ENCODE assay signal across 21 mouse cellular contexts in the genomic region with DNA sequence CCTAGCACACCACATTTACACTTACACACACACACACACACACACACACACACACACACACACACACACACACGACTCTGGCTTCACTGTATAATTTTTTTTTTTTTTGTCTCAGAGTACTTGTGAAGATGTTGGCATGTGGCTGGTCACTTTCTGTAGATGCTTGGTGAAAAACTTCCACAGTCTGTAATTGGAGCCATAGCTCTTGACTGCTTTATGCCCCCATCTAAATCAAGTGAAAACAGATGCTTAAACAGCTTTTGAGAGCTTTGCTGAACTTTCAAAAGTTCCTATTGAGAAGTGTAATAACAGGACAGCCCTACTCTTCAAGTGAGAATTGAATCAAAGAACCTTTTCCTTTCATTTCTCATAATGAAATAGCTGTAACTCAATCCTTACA.
A peak's percentile ranks its signal among the peaks of the same experiment; 100 is the strongest.
DNase-seq lines count a peak whose midpoint lies in the region; ATAC-seq lines count a peak whose summit lies in the region.
"Had no signal": no experiment of that assay in that cellular context is flagged by ENCODE, and none has a peak within 500 bp of the region (broad histone marks: within the 10 kb centered on the region; RNA-seq: fewer than 3 reads in every experiment).

No protein-coding gene starts in this region.

- H3K4me3 ChIP-seq in embryonic facial prominence, embryonic 11.5 days (ENCODE audit: low read depth, low read length) = no peak overlapping the region
- no peak overlapping the region for H3K4me3 ChIP-seq in embryonic facial prominence, embryonic 10.5 days
- no peak overlapping the region for H3K4me3 ChIP-seq in embryonic facial prominence, embryonic 12.5 days
- no peak overlapping the region for H3K4me3 ChIP-seq in limb, embryonic 10.5 days
- H3K4me3 ChIP-seq: embryonic facial prominence, embryonic 13.5 days; forebrain, embryonic 10.5 days; heart, embryonic 10.5 days; hindbrain, embryonic 13.5 days had no signal

- H3K4me1 ChIP-seq in embryonic facial prominence, embryonic 11.5 days (ENCODE audit: control insufficient read depth, insufficient read depth, low read length) = no peaks in the 10 kb centered on the region
- H3K4me1 ChIP-seq in embryonic facial prominence, embryonic 10.5 days = peaks cover 3% of the 10 kb centered on the region; the same call in 1 of the 2 replicates
- no peaks in the 10 kb centered on the region for H3K4me1 ChIP-seq in embryonic facial prominence, embryonic 12.5 days
- peaks cover 14% of the 10 kb centered on the region; the same call in 1 of the 2 replicates for H3K4me1 ChIP-seq in limb, embryonic 10.5 days
- H3K4me1 ChIP-seq: heart, embryonic 10.5 days; hindbrain, embryonic 13.5 days had no signal

- DNase-seq in embryonic facial prominence, embryonic 11.5 days (ENCODE audit: low spot score) = peak; percentile 58
- DNase-seq in embryonic facial prominence, embryonic 10.5 days (ENCODE audit: low spot score) = no peak
- no peak for DNase-seq in limb, embryonic 10.5 days (ENCODE audit: low spot score)
- DNase-seq in mesoderm, embryonic 11.5 days (ENCODE audit: low read depth, low spot score) = peak; percentile 16
- DNase-seq in right cerebral cortex, adult 18-20 months = no peak
- DNase-seq in adrenal gland, adult (ENCODE audit: inconsistent age in 2 of 2, low spot score in 1 of 2) = no peak
- DNase-seq: adrenal gland, adult 8-10 months; adrenal gland, postnatal 36 days; cerebellum, adult 2 months; cerebellum, postnatal 10 days; gastrocnemius, postnatal 36 days; heart, adult 11 months; heart, postnatal 10 days had no signal

- no peaks in the 10 kb centered on the region for H3K36me3 ChIP-seq in embryonic facial prominence, embryonic 11.5 days (replicated peaks; ENCODE audit: control insufficient read depth, insufficient read depth, low read depth, low read length)
- no peaks in the 10 kb centered on the region for H3K36me3 ChIP-seq in embryonic facial prominence, embryonic 10.5 days (replicated peaks)
- no peaks in the 10 kb centered on the region for H3K36me3 ChIP-seq in embryonic facial prominence, embryonic 12.5 days
- H3K36me3 ChIP-seq in limb, embryonic 10.5 days = no peaks in the 10 kb centered on the region
- H3K36me3 ChIP-seq: embryonic facial prominence, embryonic 13.5 days; forebrain, embryonic 10.5 days; heart, embryonic 10.5 days; hindbrain, embryonic 13.5 days had no signal

- H3K9ac ChIP-seq in embryonic facial prominence, embryonic 11.5 days (replicated peaks; ENCODE audit: low read length) = no peak overlapping the region
- no peak overlapping the region for H3K9ac ChIP-seq in embryonic facial prominence, embryonic 12.5 days
- H3K9ac ChIP-seq: embryonic facial prominence, embryonic 13.5 days; hindbrain, embryonic 13.5 days had no signal

- ATAC-seq in embryonic facial prominence, embryonic 11.5 days (replicated peaks; ENCODE audit: insufficient number of reproducible peaks, low FRiP score, low TSS enrichment, low read depth) = no peak; the same call in 1 of the 2 replicates
- 0 out of 2 replicates have a peak, but pooled peaks have one; percentile 64 for ATAC-seq in embryonic facial prominence, embryonic 12.5 days (ENCODE audit: insufficient number of reproducible peaks, insufficient read depth, low FRiP score, low TSS enrichment)
- ATAC-seq: forebrain, embryonic 14.5 days; hindbrain, postnatal 0 days had no signal

- no peaks in the 10 kb centered on the region for H3K9me3 ChIP-seq in embryonic facial prominence, embryonic 11.5 days (replicated peaks; ENCODE audit: control insufficient read depth, low read length)
- no peaks in the 10 kb centered on the region for H3K9me3 ChIP-seq in embryonic facial prominence, embryonic 10.5 days
- H3K9me3 ChIP-seq in embryonic facial prominence, embryonic 12.5 days = no peaks in the 10 kb centered on the region
- no peaks in the 10 kb centered on the region for H3K9me3 ChIP-seq in limb, embryonic 10.5 days (replicated peaks)
- H3K9me3 ChIP-seq: embryonic facial prominence, embryonic 13.5 days; forebrain, embryonic 10.5 days; heart, embryonic 10.5 days; hindbrain, embryonic 13.5 days had no signal

- no peak overlapping the region for H3K4me2 ChIP-seq in embryonic facial prominence, embryonic 11.5 days (ENCODE audit: low read depth, low read length)
- no peak overlapping the region for H3K4me2 ChIP-seq in embryonic facial prominence, embryonic 12.5 days (replicated peaks)
- H3K4me2 ChIP-seq: embryonic facial prominence, embryonic 13.5 days; hindbrain, embryonic 13.5 days had no signal

- H3K27ac ChIP-seq in embryonic facial prominence, embryonic 11.5 days (replicated peaks; ENCODE audit: low read depth, low read length) = no peak overlapping the region
- H3K27ac ChIP-seq in embryonic facial prominence, embryonic 10.5 days (replicated peaks) = no peak overlapping the region
- no peak overlapping the region for H3K27ac ChIP-seq in embryonic facial prominence, embryonic 12.5 days
- 0 out of 2 replicates have a peak overlapping the region, but pooled peaks have one; percentile 47 for H3K27ac ChIP-seq in limb, embryonic 10.5 days
- H3K27ac ChIP-seq: embryonic facial prominence, embryonic 13.5 days; forebrain, embryonic 10.5 days; heart, embryonic 10.5 days; hindbrain, embryonic 13.5 days; hindbrain, postnatal 0 days had no signal

- H3K27me3 ChIP-seq in embryonic facial prominence, embryonic 11.5 days (ENCODE audit: control insufficient read depth, insufficient read depth, low read length) = no peaks in the 10 kb centered on the region
- no peaks in the 10 kb centered on the region for H3K27me3 ChIP-seq in embryonic facial prominence, embryonic 10.5 days (replicated peaks; ENCODE audit: low read depth, poor library complexity, severe bottlenecking)
- H3K27me3 ChIP-seq in embryonic facial prominence, embryonic 12.5 days = no peaks in the 10 kb centered on the region
- H3K27me3 ChIP-seq in limb, embryonic 10.5 days (ENCODE audit: low read depth, poor library complexity, severe bottlenecking) = no peaks in the 10 kb centered on the region
- H3K27me3 ChIP-seq: CH12.LX; embryonic facial prominence, embryonic 13.5 days; hindbrain, embryonic 13.5 days had no signal

- WGBS in embryonic facial prominence, embryonic 11.5 days = 42% methylated on average over 1 of the region's 1 CpGs
- WGBS in embryonic facial prominence, embryonic 10.5 days = 53% methylated on average over 1 of the region's 1 CpGs
- WGBS in embryonic facial prominence, embryonic 12.5 days = 33% methylated on average over 1 of the region's 1 CpGs
- WGBS in limb, embryonic 10.5 days = 33% methylated on average over 1 of the region's 1 CpGs

Comparison
In these comparisons a context has a peak if more than half of its experiments do, and no peak if none do; other contexts are left out.
1. DNase-seq: peak in embryonic facial prominence, embryonic 11.5 days (single experiment) and mesoderm, embryonic 11.5 days (single experiment); none in embryonic facial prominence, embryonic 10.5 days (single experiment), limb, embryonic 10.5 days (single experiment), right cerebral cortex, adult 18-20 months (single experiment) and adrenal gland, adult (0 of 2).